Mouse (Mus musculus) neural tube, embryonic 14.5 days (tissue): ENCODE results near the gene Tmem184a. TPM values are rescaled to one million over a fixed set of nuclear protein-coding genes. Genes with fewer than 3 reads are reported as not detected.

Experiments
- ATAC-seq: fragments of 200-750 bp; cut with Nextera tagmentation; 2 replicates; pipeline ENCODE4 v1.8.0; 2017; ENCODE audit warnings: low read depth, mild to moderate bottlenecking, moderate TSS enrichment, moderate library complexity
- H3K27ac ChIP-seq: fragments of 300-500 bp; sonication (generic); 2 replicates; pipeline ENCODE4 v1.5.1; 2014; ENCODE audit warnings: low read depth, mild to moderate bottlenecking, control low read depth, low read length, moderate library complexity, mixed read lengths
- H3K27me3 ChIP-seq: fragments of 300-500 bp; sonication (generic); 2 replicates; pipeline ENCODE4 v1.6.1; 2014; ENCODE audit warnings: low read length; ENCODE audit not compliant: control insufficient read depth, insufficient read depth
- H3K36me3 ChIP-seq: fragments of 300-500 bp; sonication (generic); 2 replicates; pipeline ENCODE4 v1.6.1; 2014; ENCODE audit warnings: low read length, mixed read lengths; ENCODE audit not compliant: control insufficient read depth, insufficient read depth
- H3K4me1 ChIP-seq: fragments of 300-500 bp; sonication (generic); 2 replicates; pipeline ENCODE4 v1.6.1; 2014; ENCODE audit warnings: low read length; ENCODE audit not compliant: control insufficient read depth, insufficient read depth
- H3K4me2 ChIP-seq: fragments of 300-500 bp; sonication (generic); 2 replicates; pipeline ENCODE4 v1.6.1; 2014; ENCODE audit warnings: mild to moderate bottlenecking, low read depth, low read length, control low read depth
- H3K4me3 ChIP-seq: fragments of 300-500 bp; sonication (generic); 2 replicates; pipeline ENCODE4 v1.5.1; 2014; ENCODE audit warnings: low read depth, low read length, control low read depth, mixed read lengths
- H3K9ac ChIP-seq: fragments of 300-500 bp; sonication (generic); replicated peaks from 2 replicates; pipeline ENCODE4 v1.6.1; 2014; ENCODE audit warnings: low read depth, mild to moderate bottlenecking, control low read depth, low read length, mixed read lengths
- H3K9me3 ChIP-seq: fragments of 300-500 bp; sonication (generic); 2 replicates; pipeline ENCODE4 v1.6.1; 2016; ENCODE audit warnings: low read length; ENCODE audit not compliant: control insufficient read depth
- WGBS: fragments of 180-500 bp; shearing (Covaris S2); extraction: QIAGEN DNeasy Blood & Tissue Kit; methylation state at CpG from one replicate; pipeline ENCODE4 v1.1.7; 2014; 5-methylcytosine and 5-hydroxymethylcytosine counted together
- polyA plus RNA-seq: library from polyadenylated mRNA; unstranded; fragments of >200 nt; fragmentation: Nextera tagmentation; extraction: Ambion mirVana; gene quantifications from 2 replicates; pipeline ENCODE4 v1.2.1, GENCODE M21; 2014

Tmem184a gene
- polyA plus RNA-seq, 1 experiment from 2014 or later: 0.23 TPM

- Histone ChIP-seq H3K4me2 (no peak overlapping the region), H3K9ac (no peak overlapping the region), H3K4me3 (no peak overlapping the region), H3K36me3 (no peaks in the 10 kb centered on the region; the same call in 1 of the 2 replicates), H3K27ac (no peak overlapping the region), H3K9me3 (no peaks in the 10 kb centered on the region), H3K27me3 (no peaks in the 10 kb centered on the region), H3K4me1 (peaks cover 12% of the 10 kb centered on the region)
- WGBS: 83% methylated on average over 13 of the region's 13 CpGs
- no peak for ATAC-seq
Observed at GRCm38 (mm10) chr5:139829384-139829783, 9.7 kb upstream of the Tmem184a start.

DNA sequence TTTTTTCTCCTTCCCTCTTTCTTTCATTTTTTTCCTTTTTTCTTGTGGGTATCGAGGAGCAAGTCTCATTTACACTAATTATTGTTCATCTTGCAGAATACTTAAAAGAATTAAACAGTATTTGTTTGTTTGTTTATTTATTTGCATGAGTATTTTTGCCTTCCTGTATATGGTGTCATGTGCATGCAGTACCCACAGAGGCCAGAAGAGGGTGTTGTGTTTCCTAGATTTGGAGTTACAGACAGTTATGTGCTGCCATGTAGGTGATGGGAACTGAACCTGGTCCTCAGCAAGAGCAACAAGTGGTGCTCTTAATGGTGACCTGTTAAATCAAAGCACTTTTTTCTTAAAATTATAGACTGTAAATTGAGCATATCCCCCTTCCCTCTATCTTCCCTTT, 7.9 kb upstream of the Tmem184a start:
- Histone ChIP-seq H3K27me3 (no peaks in the 10 kb centered on the region), H3K4me3 (no peak overlapping the region), H3K4me1 (peaks cover 12% of the 10 kb centered on the region), H3K4me2 (no peak overlapping the region), H3K27ac (no peak overlapping the region), H3K9ac (no peak overlapping the region), H3K36me3 (peaks cover 9% of the 10 kb centered on the region), H3K9me3 (no peaks in the 10 kb centered on the region)
- 97% methylated on average over 1 of the region's 1 CpGs for WGBS
- ATAC-seq: no peak

GRCm38 (mm10) chr5:139826357-139827055, 6.8 kb upstream of the Tmem184a start, which contains the start of the genes Gm26938 and Psmg3:
Gene Gm26938, minus strand, starts transcription at chr5:139826407.
Gene Psmg3, minus strand, starts transcription at chr5:139826885.
- Histone ChIP-seq H3K9ac (peak within 1 kb of the TSS; percentile 79), H3K4me2 (peak within 1 kb of the TSS; percentile 97)
- 1% methylated on average over 43 of the region's 43 CpGs for WGBS

DNA sequence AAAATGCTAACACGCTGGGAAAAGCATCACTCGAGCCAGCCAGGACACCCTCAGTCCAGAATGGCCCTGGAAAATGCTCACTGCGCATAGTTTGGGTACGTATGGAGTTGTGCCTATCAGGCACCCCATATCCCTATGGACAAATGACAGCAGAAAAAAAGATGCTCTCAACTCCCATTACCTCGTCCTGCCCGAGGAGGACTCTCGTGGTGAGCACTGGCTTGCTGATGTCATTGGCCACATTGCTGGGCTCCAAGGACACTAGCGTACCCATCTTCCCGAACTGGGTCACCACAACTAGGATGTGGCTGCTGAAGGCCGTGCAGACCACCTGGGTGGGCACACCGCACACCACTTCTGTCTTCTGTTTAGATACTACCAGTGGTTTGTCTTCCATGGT, 6.2 kb upstream of the Tmem184a start:
- WGBS: 42% methylated on average over 11 of the region's 11 CpGs

More at GRCm38 (mm10) chr5:139826357-139827055, 6.8 kb upstream of the Tmem184a start, which contains the start of the genes Gm26938 and Psmg3:
- Histone ChIP-seq H3K9me3 (no peaks in the 10 kb centered on the region), H3K27ac (peak within 1 kb of the TSS; percentile 82), H3K4me1 (peaks cover 12% of the 10 kb centered on the region), H3K36me3 (peaks cover 15% of the 10 kb centered on the region), H3K27me3 (no peaks in the 10 kb centered on the region), H3K4me3 (peak within 1 kb of the TSS; percentile 84)
- peak; percentile 90 for ATAC-seq

DNA sequence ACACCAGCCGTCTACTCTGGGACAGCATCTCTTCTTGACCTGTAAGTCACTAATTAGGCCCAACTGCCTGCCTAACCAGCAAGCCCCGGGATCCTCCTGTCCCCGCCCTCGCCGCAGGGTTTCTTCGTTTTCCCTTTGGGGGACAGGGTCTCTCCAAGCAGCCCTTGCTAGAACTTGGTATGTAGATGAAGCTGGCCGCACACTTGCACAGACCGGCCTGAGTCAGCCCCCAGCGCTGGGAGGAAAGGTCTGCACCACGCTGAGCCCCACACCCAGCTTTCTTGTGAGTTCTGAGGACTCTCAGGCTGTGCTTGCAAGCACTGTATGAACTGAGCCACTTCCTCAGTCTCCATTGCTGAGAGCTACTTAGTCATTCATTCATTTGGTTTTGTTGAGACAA, 4.8 kb upstream of the Tmem184a start:
- no peak overlapping the region for H3K4me2 ChIP-seq
- H3K27ac ChIP-seq: no peak overlapping the region
- H3K9me3 ChIP-seq: no peaks in the 10 kb centered on the region
- H3K4me1 ChIP-seq: peaks cover 12% of the 10 kb centered on the region
- no peaks in the 10 kb centered on the region for H3K27me3 ChIP-seq
- ATAC-seq: no peak
- H3K4me3 ChIP-seq: no peak overlapping the region
- WGBS: 94% methylated on average over 10 of the region's 10 CpGs
- H3K9ac ChIP-seq: no peak overlapping the region
- peaks cover 15% of the 10 kb centered on the region for H3K36me3 ChIP-seq

More for the DNA sequence above, 6.2 kb upstream of the Tmem184a start:
- Histone ChIP-seq H3K9me3 (no peaks in the 10 kb centered on the region), H3K27me3 (no peaks in the 10 kb centered on the region), H3K4me1 (peaks cover 12% of the 10 kb centered on the region), H3K4me3 (peak overlapping the region; percentile 84), H3K36me3 (peaks cover 15% of the 10 kb centered on the region), H3K4me2 (peak overlapping the region; percentile 97), H3K27ac (no peak overlapping the region), H3K9ac (peak overlapping the region; percentile 79)
- ATAC-seq: no peak

DNA sequence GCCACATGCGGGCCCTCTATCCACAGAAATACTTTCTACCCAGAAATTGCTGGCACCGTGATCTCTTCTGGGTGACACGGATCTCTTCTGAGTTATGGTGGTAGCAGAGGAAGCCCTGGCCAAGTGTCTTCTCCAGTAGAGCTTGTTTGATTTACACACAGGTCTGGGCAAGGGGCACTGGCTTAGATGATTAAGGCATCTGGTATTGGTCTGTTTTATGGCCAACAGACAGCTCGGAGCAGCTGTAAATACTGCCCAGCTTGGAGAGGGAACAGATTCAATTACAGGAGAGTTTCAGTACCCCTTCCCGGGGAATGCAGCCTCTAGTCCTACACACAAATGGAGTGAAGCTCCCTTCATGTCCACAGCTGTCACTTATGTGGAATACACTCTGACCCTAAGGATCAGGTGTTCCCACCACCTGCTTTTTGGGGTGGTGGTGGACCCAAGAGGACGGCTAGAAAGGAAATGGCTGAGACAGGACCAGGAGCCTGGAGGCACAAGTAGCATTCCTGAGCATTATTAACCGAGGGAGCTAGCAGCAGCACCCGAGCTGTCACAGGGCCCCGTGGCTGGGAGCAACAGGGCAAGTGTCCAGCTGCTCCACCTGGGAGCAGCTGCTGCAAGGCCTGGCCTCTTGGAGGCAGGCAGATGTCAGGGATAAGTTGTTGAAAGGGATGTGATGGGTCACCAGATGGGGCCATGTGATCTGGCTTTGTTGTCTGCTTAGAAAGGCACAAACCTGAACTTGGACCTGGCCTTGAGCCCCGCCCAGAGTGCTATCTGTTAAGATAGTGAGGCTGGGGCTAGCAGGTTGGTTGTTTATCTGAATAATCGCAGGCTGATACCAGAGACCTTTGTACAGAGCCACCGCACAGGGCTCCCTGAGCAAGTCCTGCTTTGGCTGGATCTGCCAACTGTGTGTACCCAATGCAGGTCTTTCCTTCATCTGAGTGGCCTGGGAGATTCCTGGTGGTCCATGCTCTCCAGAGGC, 2.0 kb upstream of the Tmem184a start:
- Histone ChIP-seq H3K4me3 (no peak overlapping the region), H3K9me3 (no peaks in the 10 kb centered on the region), H3K4me2 (no peak overlapping the region), H3K36me3 (peaks cover 15% of the 10 kb centered on the region), H3K27me3 (no peaks in the 10 kb centered on the region), H3K4me1 (peaks cover 12% of the 10 kb centered on the region), H3K9ac (no peak overlapping the region), H3K27ac (no peak overlapping the region)
- WGBS: 69% methylated on average over 12 of the region's 12 CpGs
- ATAC-seq: no peak

- Histone ChIP-seq H3K27me3 (no peaks in the 10 kb centered on the region; the same call in 1 of the 2 replicates), H3K4me2 (no peak overlapping the region), H3K9ac (no peak overlapping the region), H3K4me1 (no peaks in the 10 kb centered on the region), H3K36me3 (peaks cover 15% of the 10 kb centered on the region), H3K27ac (no peak overlapping the region), H3K9me3 (no peaks in the 10 kb centered on the region), H3K4me3 (no peak overlapping the region)
- ATAC-seq: no peak
- WGBS: 56% methylated on average over 4 of the region's 4 CpGs
Observed at GRCm38 (mm10) chr5:139818801-139819200, 916 bp downstream of the Tmem184a start.

DNA sequence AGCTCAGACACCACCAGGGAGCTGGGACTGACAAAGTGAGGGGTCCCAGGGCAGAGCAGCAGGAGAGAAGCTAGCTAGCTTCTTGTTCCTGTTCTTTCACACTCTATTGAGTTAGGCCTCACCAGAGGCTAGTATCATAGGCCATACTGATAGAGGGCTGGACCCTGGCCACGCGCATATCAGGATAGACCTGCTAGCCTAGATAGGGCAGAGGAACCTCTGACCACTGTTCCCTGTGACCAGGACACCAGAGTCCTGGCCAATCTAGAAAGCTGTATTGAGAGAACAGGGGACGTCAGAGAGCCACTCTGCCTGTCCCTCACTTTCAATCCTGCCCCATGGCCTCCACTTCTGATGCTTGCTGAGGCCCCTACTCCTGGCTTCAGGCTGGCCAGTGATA, 1.7 kb downstream of the Tmem184a start:
- Histone ChIP-seq H3K9me3 (no peaks in the 10 kb centered on the region), H3K9ac (no peak overlapping the region), H3K4me1 (no peaks in the 10 kb centered on the region), H3K27ac (no peak overlapping the region), H3K27me3 (no peaks in the 10 kb centered on the region; the same call in 1 of the 2 replicates), H3K36me3 (peaks cover 11% of the 10 kb centered on the region), H3K4me2 (no peak overlapping the region), H3K4me3 (no peak overlapping the region)
- WGBS: 92% methylated on average over 3 of the region's 3 CpGs
- ATAC-seq: no peak
